Mouse (Mus musculus) liver, postnatal 0 days (tissue): ENCODE results near the gene Lyz2.

Experiments used
- CTCF ChIP-seq: sonication (generic); IDR thresholded peaks from 2 replicates; pipeline ENCODE4 v1.5.1; 2016; ENCODE audit warnings: antibody characterized with exemption, low read depth
- EP300 ChIP-seq: IDR thresholded peaks from 2 replicates; pipeline ENCODE4 v1.6.1; 2016; ENCODE audit warnings: antibody characterized with exemption, low read depth, mild to moderate bottlenecking

- TF ChIP-seq EP300 (no peak), CTCF (no peak)
Observed at GRCm38 (mm10) chr10:117286366-117286970, 4.3 kb upstream of the Lyz2 start.
